Mouse (Mus musculus): ENCODE data around the gene Ranbp9. TPM values are rescaled to one million over a fixed set of nuclear protein-coding genes. Genes with fewer than 3 reads are reported as not detected.
A peak's percentile ranks its signal among the peaks of the same experiment; 100 is the strongest.

Gene Ranbp9
- total RNA-seq, 2 experiments from 2014 or later, result 46.3 to 54.3 TPM

GRCm38 (mm10) chr13:43452843-43453605 lies 28.1 kb downstream of the Ranbp9 start:
- DNase-seq (ENCODE audit: low spot score in 2 of 2), result no peak

- DNase-seq (ENCODE audit: low spot score in 2 of 2), result no peak
Measured at GRCm38 (mm10) chr13:43452177-43452576, 28.9 kb downstream of the Ranbp9 start.

GRCm38 (mm10) chr13:43450686-43451085 lies 30.4 kb downstream of the Ranbp9 start:
- DNase-seq (ENCODE audit: low spot score in 2 of 2), result no peak

- DNase-seq (ENCODE audit: low spot score in 2 of 2), result no peak
Measured at GRCm38 (mm10) chr13:43447721-43448120, 33.4 kb downstream of the Ranbp9 start.

- no peak for DNase-seq (ENCODE audit: low spot score in 2 of 2)
Measured at GRCm38 (mm10) chr13:43445754-43446153, 35.3 kb downstream of the Ranbp9 start.

- no peak for DNase-seq (ENCODE audit: low spot score in 2 of 2)
Measured at GRCm38 (mm10) chr13:43444717-43445116, 36.4 kb downstream of the Ranbp9 start.

GRCm38 (mm10) chr13:43443706-43444105 lies 37.4 kb downstream of the Ranbp9 start:
- no peak for DNase-seq (ENCODE audit: low spot score in 2 of 2)

GRCm38 (mm10) chr13:43442551-43442950 lies 38.5 kb downstream of the Ranbp9 start:
- DNase-seq (ENCODE audit: low spot score in 2 of 2), result no peak

- no peak for DNase-seq (ENCODE audit: low spot score in 2 of 2)
Measured at GRCm38 (mm10) chr13:43440376-43440775, 40.7 kb downstream of the Ranbp9 start.

GRCm38 (mm10) chr13:43433395-43433794 lies 47.7 kb downstream of the Ranbp9 start:
- no peak for DNase-seq (ENCODE audit: low spot score in 2 of 2)

- DNase-seq (ENCODE audit: low spot score in 2 of 2), result no peak
Measured at GRCm38 (mm10) chr13:43428436-43428835, 52.6 kb downstream of the Ranbp9 start.

- DNase-seq (ENCODE audit: low spot score in 2 of 2), result no peak
Measured at GRCm38 (mm10) chr13:43415249-43415648, 65.8 kb downstream of the Ranbp9 start.

- no peak for DNase-seq (ENCODE audit: low spot score in 2 of 2)
Measured at GRCm38 (mm10) chr13:43413611-43414010, 67.5 kb downstream of the Ranbp9 start.

- DNase-seq (ENCODE audit: low spot score in 2 of 2), result no peak
Measured at GRCm38 (mm10) chr13:43412311-43412710, 68.8 kb downstream of the Ranbp9 start.

- no peak for DNase-seq (ENCODE audit: low spot score in 2 of 2)
Measured at GRCm38 (mm10) chr13:43399576-43399975, 81.5 kb downstream of the Ranbp9 start.

GRCm38 (mm10) chr13:43398297-43399080 lies 82.6 kb downstream of the Ranbp9 start, which contains the start of gene Nol7:
Gene Nol7 (plus strand): TSS chr13:43398390.
- DNase-seq (ENCODE audit: low spot score in 2 of 2), result peak; percentile 97 to 98

GRCm38 (mm10) chr13:43397700-43398296 lies 83.3 kb downstream of the Ranbp9 start:
- no peak for DNase-seq (ENCODE audit: low spot score in 2 of 2)

- no peak for DNase-seq (ENCODE audit: low spot score in 2 of 2)
Measured at GRCm38 (mm10) chr13:43385321-43385720, 95.8 kb downstream of the Ranbp9 start.

- no peak for DNase-seq (ENCODE audit: low spot score in 2 of 2)
Measured at GRCm38 (mm10) chr13:43379989-43380388, 101.1 kb downstream of the Ranbp9 start.

- DNase-seq (ENCODE audit: low spot score in 2 of 2), result no peak
Measured at GRCm38 (mm10) chr13:43374918-43375432, 106.1 kb downstream of the Ranbp9 start.

- no peak for DNase-seq (ENCODE audit: low spot score in 2 of 2)
Measured at GRCm38 (mm10) chr13:43374205-43374604, 106.9 kb downstream of the Ranbp9 start.

GRCm38 (mm10) chr13:43372892-43373291 lies 108.2 kb downstream of the Ranbp9 start:
- DNase-seq (ENCODE audit: low spot score in 2 of 2), result no peak
